Mouse (Mus musculus) CD4-positive naive resting alpha-beta T cell, adult 57 days (primary cell): ENCODE data around the gene Serpinb8. TPM values are rescaled to one million over a fixed set of nuclear protein-coding genes. Genes with fewer than 3 reads are reported as not detected.

Experiments used
- total RNA-seq: library from RNA; stranded (reverse); gene quantifications from one replicate; pipeline ENCODE4 v1.2.4, GENCODE M21; 2023

Gene Serpinb8
- total RNA-seq, result not detected

DNA sequence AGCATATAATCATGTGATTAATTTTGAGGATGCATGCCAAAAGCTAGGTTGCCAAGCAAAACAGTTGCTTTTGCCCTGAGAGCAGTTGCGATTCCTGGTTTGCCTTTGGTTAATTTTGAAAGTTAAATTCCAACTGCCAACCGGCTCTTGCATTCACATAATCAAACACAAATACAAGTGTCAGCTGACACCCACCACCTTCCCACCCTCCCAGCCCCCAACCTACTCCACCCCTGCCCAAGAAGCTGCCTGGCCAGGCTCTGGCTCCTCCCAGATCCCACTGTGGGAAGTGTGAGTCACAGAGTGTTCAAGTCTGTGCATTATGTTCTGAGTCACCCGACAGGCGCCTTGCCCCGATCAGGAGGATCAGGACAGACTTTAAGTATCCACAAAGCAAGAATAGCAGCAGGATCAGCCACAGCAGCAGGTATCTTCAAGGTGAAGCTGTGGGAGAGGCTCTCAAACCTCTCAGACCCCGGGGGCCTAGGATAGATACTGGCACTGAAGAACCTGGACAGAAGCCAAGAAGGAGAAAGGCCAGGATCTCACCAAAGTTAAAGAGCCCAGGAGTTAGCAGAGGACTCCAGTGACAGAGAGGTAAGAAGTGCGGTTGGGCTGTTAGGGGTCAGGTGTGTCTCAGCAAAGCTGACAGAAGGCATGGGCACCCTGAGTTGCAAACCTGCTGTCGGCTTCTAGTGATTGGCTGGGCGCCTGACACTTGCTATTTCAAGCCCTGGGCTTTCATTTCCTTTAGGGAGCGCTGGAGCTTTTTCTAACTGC lies at the start of gene Serpinb8:
Serpinb8 (plus strand) TSS at position 316 of the 780 bp plus-strand sequence.

Other genes with a start within 250 kb of the Serpinb8 start
- not detected for gene Serpinb11, start 228.8 kb upstream of the Serpinb8 start, total RNA-seq
- gene Serpinb7, start 190.4 kb upstream of the Serpinb8 start, total RNA-seq, result 0.41 TPM
- gene Serpinb2, start 78.6 kb upstream of the Serpinb8 start, total RNA-seq, result not detected